Mouse (Mus musculus): ENCODE results near the gene Cldn4.

- TF ChIP-seq CTCF (IDR thresholded peaks at IDR 0.05; ENCODE audit: low read depth) (no peak), EP300 (IDR thresholded peaks at IDR 0.05; ENCODE audit: low read depth) (no peak)
Observed at GRCm38 (mm10) chr5:134967164-134967944, 20.6 kb upstream of the Cldn4 start.

Data from liver, embryonic 14.5 days (tissue).